Mouse (Mus musculus) cerebellum, postnatal 14 days (tissue): ENCODE data around the gene Pde11a.

ENCODE experiments used
- DNase-seq, 2 experiments: peaks; one replicate each; pipeline ENCODE4 v3.0.0; 2021; ENCODE audit warnings: mixed read lengths in 2 of 2

Pde11a gene

GRCm38 (mm10) chr2:76338215-76339156 lies at the start of gene Pde11a:
Pde11a (minus strand) TSS chr2:76338774.
- DNase-seq, result peak in 1 of 2 experiments; percentile 14

GRCm38 (mm10) chr2:76386531-76386930 lies 48.0 kb upstream of the Pde11a start:
- DNase-seq, result no peak

- no peak for DNase-seq
These were observed 40.1 kb upstream of the Pde11a start for GRCm38 (mm10) chr2:76378646-76379045.

- DNase-seq, result no peak
These were observed 36.1 kb upstream of the Pde11a start for GRCm38 (mm10) chr2:76374544-76375206.

- no peak for DNase-seq
These were observed 33.7 kb upstream of the Pde11a start for GRCm38 (mm10) chr2:76372244-76372643.

GRCm38 (mm10) chr2:76370656-76370922 lies 32.0 kb upstream of the Pde11a start:
- DNase-seq, result no peak

GRCm38 (mm10) chr2:76369821-76370655 lies 31.5 kb upstream of the Pde11a start, which contains the start of gene Rbm45:
Rbm45 (plus strand) TSS chr2:76369984.
- peak; percentile 96 to 97 for DNase-seq

- no peak for DNase-seq
These were observed 30.5 kb upstream of the Pde11a start for GRCm38 (mm10) chr2:76368861-76369660.

GRCm38 (mm10) chr2:76367188-76367922 lies 28.8 kb upstream of the Pde11a start:
- DNase-seq, result peak; percentile 93 to 95

GRCm38 (mm10) chr2:76365811-76366210 lies 27.2 kb upstream of the Pde11a start:
- DNase-seq, result no peak

- peak; percentile 53 to 70 for DNase-seq
These were observed 23.5 kb upstream of the Pde11a start for GRCm38 (mm10) chr2:76362111-76362510.

GRCm38 (mm10) chr2:76360226-76360625 lies 21.7 kb upstream of the Pde11a start, which contains the start of gene Cyct:
Cyct (minus strand) TSS chr2:76360450.
- DNase-seq, result no peak

GRCm38 (mm10) chr2:76347839-76348238 lies 9.3 kb upstream of the Pde11a start:
- no peak for DNase-seq

- peak; percentile 67 for DNase-seq
These were observed 3.6 kb upstream of the Pde11a start for GRCm38 (mm10) chr2:76342146-76342545.

- peak in 1 of 2 experiments; percentile 33 for DNase-seq
These were observed 4.0 kb downstream of the Pde11a start for GRCm38 (mm10) chr2:76334596-76334995.

GRCm38 (mm10) chr2:76332161-76332805 lies 6.3 kb downstream of the Pde11a start:
- no peak for DNase-seq

- DNase-seq, result no peak
These were observed 8.5 kb downstream of the Pde11a start for GRCm38 (mm10) chr2:76330081-76330480.

GRCm38 (mm10) chr2:76326161-76326560 lies 12.4 kb downstream of the Pde11a start:
- no peak for DNase-seq

GRCm38 (mm10) chr2:76324463-76324862 lies 14.1 kb downstream of the Pde11a start:
- DNase-seq, result no peak

- no peak for DNase-seq
These were observed 15.2 kb downstream of the Pde11a start for GRCm38 (mm10) chr2:76323185-76323875.
